Mouse (Mus musculus) embryonic fibroblast, embryonic 13.5 days (primary cell): Measurements from ENCODE around the gene Tbc1d4.

Experiments used
- CTCF ChIP-seq: IDR thresholded peaks from 2 replicates; pipeline ENCODE4 v1.5.1; 2011; ENCODE audit warnings: mild to moderate bottlenecking, control low read depth, low read length, moderate library complexity, borderline replicate concordance; ENCODE audit not compliant: insufficient read depth
- POLR2A ChIP-seq: IDR thresholded peaks from 2 replicates; pipeline ENCODE4 v1.6.1; 2011; ENCODE audit warnings: low read depth, mild to moderate bottlenecking, control low read depth, low read length, moderate library complexity

DNA sequence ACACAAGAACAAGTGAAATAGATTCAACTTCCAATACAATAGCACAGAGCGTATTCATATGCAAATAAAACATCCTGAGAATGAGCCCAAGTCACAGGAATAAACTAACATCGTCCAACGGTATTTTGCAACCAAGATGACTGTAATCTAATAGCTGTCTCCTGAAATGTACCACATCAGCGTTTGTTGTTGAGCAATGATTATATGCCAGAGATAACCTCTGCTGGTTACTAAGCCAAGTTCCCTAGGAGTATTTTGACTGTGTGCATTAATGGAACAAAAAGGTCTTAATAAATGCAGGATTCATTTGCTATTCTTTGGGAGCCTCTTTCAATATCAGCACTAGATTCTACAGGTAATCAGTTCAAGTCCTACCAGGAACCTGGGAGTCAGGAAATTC is 161.1 kb downstream of the Tbc1d4 start:
- TF ChIP-seq CTCF (no peak), POLR2A (no peak)
